Mouse (Mus musculus) megakaryocyte, adult 5-6 weeks (primary cell): Measurements from ENCODE around the gene Dmpk. TPM values are rescaled to one million over a fixed set of nuclear protein-coding genes. Genes with fewer than 3 reads are reported as not detected.
A peak's percentile ranks its signal among the peaks of the same experiment; 100 is the strongest.

Experiments used
- ATAC-seq: 2 replicates; pipeline ENCODE4 v1.8.0; 2016; ENCODE audit warnings: mild to moderate bottlenecking, inconsistent platforms; ENCODE audit not compliant: poor library complexity, severe bottlenecking
- total RNA-seq, 2 experiments: library from RNA; stranded (forward) in 1 of 2; stranded (reverse) in 1 of 2; fragments of 153-499, 151-499 nt in 1 of 2; fragments of 221-1000, 200-1000 nt in 1 of 2; gene quantifications; 2 replicates each; pipeline versions ENCODE4 v1.2.3 to v1.2.4; 2015 to 2017

Gene Dmpk
- total RNA-seq, 2 experiments from 2014 or later, result 2.2 to 3.1 TPM

- no peak for ATAC-seq
These were observed 8.4 kb upstream of the Dmpk start for GRCm38 (mm10) chr7:19075231-19075630.

- ATAC-seq, result peak; percentile 71
These were observed 7.7 kb upstream of the Dmpk start, which contains the start of gene Dmwd for GRCm38 (mm10) chr7:19075723-19076585. Gene Dmwd (plus strand): TSS chr7:19076227.

- ATAC-seq, result no peak
These were observed 7.1 kb upstream of the Dmpk start for GRCm38 (mm10) chr7:19076586-19076991.

GRCm38 (mm10) chr7:19077761-19078160 is 5.9 kb upstream of the Dmpk start:
- ATAC-seq, result peak; percentile 90

GRCm38 (mm10) chr7:19078732-19079131 is 4.9 kb upstream of the Dmpk start:
- no peak for ATAC-seq

GRCm38 (mm10) chr7:19080451-19080950 is 3.1 kb upstream of the Dmpk start:
- ATAC-seq, result no peak

GRCm38 (mm10) chr7:19082171-19082570 is 1.5 kb upstream of the Dmpk start:
- ATAC-seq, result no peak

- ATAC-seq, result no peak
These were observed 553 bp upstream of the Dmpk start for GRCm38 (mm10) chr7:19083096-19083495.

GRCm38 (mm10) chr7:19084277-19084771 is 675 bp downstream of the Dmpk start:
- peak; percentile 84 for ATAC-seq

GRCm38 (mm10) chr7:19084921-19085473 is 1.3 kb downstream of the Dmpk start:
- ATAC-seq, result no peak

GRCm38 (mm10) chr7:19085495-19085894 is 1.8 kb downstream of the Dmpk start:
- no peak for ATAC-seq

GRCm38 (mm10) chr7:19086042-19086441 is 2.4 kb downstream of the Dmpk start:
- peak; percentile 70 for ATAC-seq

- ATAC-seq, result no peak
These were observed 3.1 kb downstream of the Dmpk start for GRCm38 (mm10) chr7:19086760-19087159.

- peak; percentile 45 for ATAC-seq
These were observed 5.2 kb downstream of the Dmpk start for GRCm38 (mm10) chr7:19088813-19089212.

- ATAC-seq, result no peak
These were observed 8.3 kb downstream of the Dmpk start for GRCm38 (mm10) chr7:19091913-19092312.

GRCm38 (mm10) chr7:19092381-19093173 is 8.9 kb downstream of the Dmpk start:
- no peak for ATAC-seq

GRCm38 (mm10) chr7:19093174-19093521 is 9.5 kb downstream of the Dmpk start:
- ATAC-seq, result peak; percentile 74

- peak; percentile 62 for ATAC-seq
These were observed 10.1 kb downstream of the Dmpk start for GRCm38 (mm10) chr7:19093537-19094385.

- ATAC-seq, result no peak
These were observed 10.8 kb downstream of the Dmpk start, which contains the start of gene Six5 for GRCm38 (mm10) chr7:19094471-19094825. Gene Six5 (plus strand): TSS chr7:19094594.
